Mouse (Mus musculus): Measurements from ENCODE around the gene Ssbp4.
A peak's percentile ranks its signal among the peaks of the same experiment; 100 is the strongest.

Ssbp4 gene

GRCm38 (mm10) chr8:70609368-70609848, 736 bp upstream of the Ssbp4 start:
- peak; percentile 94 for DNase-seq (ENCODE audit: extremely low read depth, insufficient read length, low spot score)

- DNase-seq (ENCODE audit: extremely low read depth, insufficient read length, low spot score), result peak; percentile 91
Observed at GRCm38 (mm10) chr8:70607898-70608748, 549 bp downstream of the Ssbp4 start.

- DNase-seq (ENCODE audit: extremely low read depth, insufficient read length, low spot score), result no peak
Observed at GRCm38 (mm10) chr8:70607603-70607897, 1.1 kb downstream of the Ssbp4 start.

GRCm38 (mm10) chr8:70606780-70607602, 1.7 kb downstream of the Ssbp4 start:
- no peak for DNase-seq (ENCODE audit: extremely low read depth, insufficient read length, low spot score)

- no peak for DNase-seq (ENCODE audit: extremely low read depth, insufficient read length, low spot score)
Observed at GRCm38 (mm10) chr8:70605871-70606779, 2.5 kb downstream of the Ssbp4 start.

GRCm38 (mm10) chr8:70604558-70604957, 4.1 kb downstream of the Ssbp4 start:
- no peak for DNase-seq (ENCODE audit: extremely low read depth, insufficient read length, low spot score)

- DNase-seq (ENCODE audit: extremely low read depth, insufficient read length, low spot score), result no peak
Observed at GRCm38 (mm10) chr8:70602139-70602811, 6.4 kb downstream of the Ssbp4 start.

GRCm38 (mm10) chr8:70601271-70601649, 7.4 kb downstream of the Ssbp4 start:
- DNase-seq (ENCODE audit: extremely low read depth, insufficient read length, low spot score), result no peak

GRCm38 (mm10) chr8:70600473-70601270, 8.0 kb downstream of the Ssbp4 start:
- no peak for DNase-seq (ENCODE audit: extremely low read depth, insufficient read length, low spot score)

- DNase-seq (ENCODE audit: extremely low read depth, insufficient read length, low spot score), result no peak
Observed at GRCm38 (mm10) chr8:70599507-70600290, 9.0 kb downstream of the Ssbp4 start.

GRCm38 (mm10) chr8:70598722-70599121, 9.9 kb downstream of the Ssbp4 start:
- no peak for DNase-seq (ENCODE audit: extremely low read depth, insufficient read length, low spot score)

- no peak for DNase-seq (ENCODE audit: extremely low read depth, insufficient read length, low spot score)
Observed at GRCm38 (mm10) chr8:70598283-70598682, 10.4 kb downstream of the Ssbp4 start.

- DNase-seq (ENCODE audit: extremely low read depth, insufficient read length, low spot score), result no peak
Observed at GRCm38 (mm10) chr8:70597417-70598272, 11.0 kb downstream of the Ssbp4 start.

GRCm38 (mm10) chr8:70596775-70597416, 11.8 kb downstream of the Ssbp4 start:
- no peak for DNase-seq (ENCODE audit: extremely low read depth, insufficient read length, low spot score)

GRCm38 (mm10) chr8:70596216-70596615, 12.5 kb downstream of the Ssbp4 start:
- DNase-seq (ENCODE audit: extremely low read depth, insufficient read length, low spot score), result no peak

GRCm38 (mm10) chr8:70595811-70596210, 12.9 kb downstream of the Ssbp4 start:
- no peak for DNase-seq (ENCODE audit: extremely low read depth, insufficient read length, low spot score)
